21 mouse cellular contexts compared by ENCODE assay signal in genomic region chr14:118563570-118563969, GRCm38 (mm10).
"Had no signal": no experiment of that assay in that cellular context is flagged by ENCODE, and none has a peak within 500 bp of the region (broad histone marks: within the 10 kb centered on the region; RNA-seq: fewer than 3 reads in every experiment).

No protein-coding gene starts in this region.

- H3K4me3 ChIP-seq: limb, embryonic 12.5 days; limb, embryonic 15.5 days; megakaryocyte, embryonic 14.5 days; midbrain, embryonic 10.5 days; midbrain, embryonic 15.5 days; neural tube, embryonic 13.5 days had no signal

- H3K4me1 ChIP-seq: midbrain, embryonic 15.5 days had no signal

- H3K27ac ChIP-seq: limb, embryonic 12.5 days; limb, embryonic 15.5 days; liver, embryonic 14.5 days; macrophage; midbrain, embryonic 10.5 days; midbrain, embryonic 15.5 days; neural tube, embryonic 13.5 days had no signal

- ATAC-seq: intestine, embryonic 16.5 days; liver, postnatal 0 days; lung, postnatal 0 days; midbrain, embryonic 15.5 days had no signal

- H3K4me2 ChIP-seq: limb, embryonic 12.5 days; limb, embryonic 15.5 days; liver, embryonic 11.5 days; lung, embryonic 14.5 days; midbrain, embryonic 15.5 days; neural tube, embryonic 13.5 days had no signal

- H3K36me3 ChIP-seq: limb, embryonic 12.5 days; limb, embryonic 15.5 days; midbrain, embryonic 10.5 days; midbrain, embryonic 15.5 days; neural tube, embryonic 13.5 days had no signal

- H3K27me3 ChIP-seq: limb, embryonic 12.5 days; limb, embryonic 15.5 days; megakaryocyte, embryonic 14.5 days; midbrain, embryonic 15.5 days; neural tube, embryonic 13.5 days had no signal

- DNase-seq: kidney, adult 18-20 months; kidney, adult 9 months; kidney, postnatal 14 days; kidney, postnatal 4 days; left cerebral cortex, postnatal 4 days; liver, postnatal 0 days; lung, embryonic 14.5 days; right cerebral cortex, postnatal 25 days; spleen, adult 18-20 months; thymus, postnatal 25 days had no signal

- H3K9ac ChIP-seq: limb, embryonic 12.5 days; limb, embryonic 15.5 days; liver, embryonic 14.5 days; liver, postnatal 0 days; lung, embryonic 14.5 days; midbrain, embryonic 15.5 days; neural tube, embryonic 13.5 days had no signal

- H3K9me3 ChIP-seq: limb, embryonic 12.5 days; limb, embryonic 15.5 days; megakaryocyte, embryonic 14.5 days; midbrain, embryonic 10.5 days; midbrain, embryonic 15.5 days; neural tube, embryonic 13.5 days had no signal
